Mouse (Mus musculus): Measurements from ENCODE around the gene Gm9803. TPM values are rescaled to one million over a fixed set of nuclear protein-coding genes. Genes with fewer than 3 reads are reported as not detected.

The Gm9803 gene
- total RNA-seq, 2 experiments from 2014 or later, result 4.1 TPM; not detected in 1

Other genes with a start within 250 kb of the Gm9803 start
- 1 to 10 TPM; 5.8 to 8.9 TPM for gene Bend3, start 45.3 kb upstream of the Gm9803 start, total RNA-seq (2021)
- gene 1700021F05Rik, start 16.9 kb downstream of the Gm9803 start, total RNA-seq (2021), result 10 to 100 TPM; 49.2 to 52.0 TPM
- 100 to 1,000 TPM; 112 to 116 TPM for gene Cd24a, start 54.2 kb downstream of the Gm9803 start, total RNA-seq (2021)